Mouse (Mus musculus) hindbrain, embryonic 15.5 days (tissue): Measurements from ENCODE around the gene Nr1i2. TPM values are rescaled to one million over a fixed set of nuclear protein-coding genes. Genes with fewer than 3 reads are reported as not detected.

Source experiments
- ATAC-seq: fragments of 200-750 bp; cut with Nextera tagmentation; 2 replicates; pipeline ENCODE4 v1.8.0; 2017; ENCODE audit warnings: low read depth, moderate number of reproducible peaks, moderate TSS enrichment; ENCODE audit not compliant: low FRiP score
- H3K27ac ChIP-seq: fragments of 300-500 bp; sonication (generic); replicated peaks from 2 replicates; pipeline ENCODE4 v1.5.1; 2015; ENCODE audit warnings: mild to moderate bottlenecking, inconsistent platforms
- H3K27me3 ChIP-seq: fragments of 300-500 bp; sonication (generic); 2 replicates; pipeline ENCODE4 v1.6.1; 2015; ENCODE audit warnings: control low read depth, inconsistent platforms
- H3K36me3 ChIP-seq: fragments of 300-500 bp; sonication (generic); 2 replicates; pipeline ENCODE4 v1.6.1; 2015; ENCODE audit warnings: control low read depth, inconsistent platforms
- H3K4me1 ChIP-seq: fragments of 300-500 bp; sonication (generic); replicated peaks from 2 replicates; pipeline ENCODE4 v1.6.1; 2015; ENCODE audit warnings: control low read depth, inconsistent platforms
- H3K4me2 ChIP-seq: fragments of 300-500 bp; sonication (generic); 2 replicates; pipeline ENCODE4 v1.6.1; 2015; ENCODE audit warnings: moderate library complexity, mild to moderate bottlenecking, inconsistent platforms
- H3K4me3 ChIP-seq: fragments of 300-500 bp; sonication (generic); 2 replicates; pipeline ENCODE4 v1.5.1; 2015; ENCODE audit warnings: mild to moderate bottlenecking, inconsistent platforms
- H3K9ac ChIP-seq: fragments of 300-500 bp; sonication (generic); 2 replicates; pipeline ENCODE4 v1.6.1; 2015; ENCODE audit warnings: inconsistent platforms
- H3K9me3 ChIP-seq: fragments of 300-500 bp; sonication (generic); 2 replicates; pipeline ENCODE4 v1.6.1; 2016; ENCODE audit warnings: control low read depth, inconsistent platforms
- WGBS: fragments of 180-500 bp; shearing (Covaris S2); methylation state at CpG from one replicate; pipeline ENCODE4 v1.1.7; 2015; 5-methylcytosine and 5-hydroxymethylcytosine counted together
- polyA plus RNA-seq: library from polyadenylated mRNA; unstranded; fragments of >200 nt; fragmentation: Nextera tagmentation; extraction: Ambion mirVana; gene quantifications from 2 replicates; pipeline ENCODE4 v1.2.1, GENCODE M21; 2015

Gene Nr1i2
- polyA plus RNA-seq, 1 experiment from 2014 or later, result not detected

DNA sequence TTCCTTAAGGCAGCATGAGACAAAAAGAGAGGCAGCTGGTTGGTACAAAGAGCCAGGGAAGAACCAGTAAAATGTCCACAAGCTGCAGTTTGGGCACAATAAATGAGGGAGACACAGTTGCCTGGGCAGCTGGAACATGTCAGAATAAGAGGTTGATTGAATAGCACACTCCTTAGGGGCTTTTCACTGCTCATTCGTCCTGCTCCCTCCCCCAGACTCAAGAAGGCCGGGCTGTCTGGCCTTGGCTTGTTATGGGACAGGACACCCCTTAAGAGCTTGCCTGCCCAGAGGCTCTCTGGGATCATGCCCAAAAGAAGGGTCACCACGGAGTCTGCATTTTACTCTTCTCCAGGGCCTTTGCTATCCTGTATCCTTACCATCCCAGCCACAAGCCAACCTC, 11.3 kb downstream of the Nr1i2 start:
- H3K4me2 ChIP-seq, result no peak overlapping the region
- no peak overlapping the region for H3K27ac ChIP-seq
- no peaks in the 10 kb centered on the region for H3K36me3 ChIP-seq
- 19% methylated on average over 3 of the region's 3 CpGs for WGBS
- ATAC-seq, result no peak
- no peak overlapping the region for H3K9ac ChIP-seq
- no peaks in the 10 kb centered on the region for H3K4me1 ChIP-seq
- no peaks in the 10 kb centered on the region for H3K27me3 ChIP-seq
- no peaks in the 10 kb centered on the region for H3K9me3 ChIP-seq
- no peak overlapping the region for H3K4me3 ChIP-seq

DNA sequence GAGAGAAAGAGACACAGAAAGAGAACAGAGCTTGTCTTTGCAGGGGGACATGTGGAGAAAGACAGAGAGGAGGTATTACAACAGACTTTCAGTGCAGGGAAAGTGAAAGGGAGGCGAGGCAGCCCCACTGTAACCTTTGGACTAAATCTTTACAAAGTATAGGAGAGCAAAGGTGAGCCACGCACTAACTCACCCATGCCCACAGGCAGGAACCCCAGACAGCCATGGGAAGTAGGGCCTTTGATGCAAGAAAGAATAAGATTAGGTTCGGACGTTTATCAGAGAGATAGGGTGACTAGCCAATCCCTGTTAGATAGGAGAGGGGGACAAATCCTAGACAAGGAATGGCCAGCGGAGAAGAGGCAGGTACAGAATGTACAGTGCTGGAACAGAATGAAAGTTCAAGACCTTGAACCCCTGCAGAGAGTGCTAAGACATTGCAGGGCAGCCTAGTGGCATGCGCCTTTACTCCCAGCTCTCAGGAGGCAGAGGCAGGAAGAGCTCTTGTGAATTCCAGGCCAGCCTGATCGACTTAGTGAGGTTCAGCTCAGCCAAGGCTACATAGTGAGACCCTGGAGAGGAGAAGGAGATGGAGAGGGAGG, 12.0 kb downstream of the Nr1i2 start:
- WGBS, result 80% methylated on average over 7 of the region's 7 CpGs
- H3K27me3 ChIP-seq, result no peaks in the 10 kb centered on the region
- H3K36me3 ChIP-seq, result no peaks in the 10 kb centered on the region
- no peak overlapping the region for H3K9ac ChIP-seq
- no peak for ATAC-seq
- H3K4me3 ChIP-seq, result no peak overlapping the region
- no peak overlapping the region for H3K4me2 ChIP-seq
- H3K4me1 ChIP-seq, result no peaks in the 10 kb centered on the region
- H3K27ac ChIP-seq, result no peak overlapping the region
- H3K9me3 ChIP-seq, result no peaks in the 10 kb centered on the region

GRCm38 (mm10) chr16:38280951-38281350, 13.7 kb downstream of the Nr1i2 start:
- WGBS, result 74% methylated on average over 7 of the region's 7 CpGs
- no peak for ATAC-seq
- no peaks in the 10 kb centered on the region for H3K9me3 ChIP-seq
- H3K27ac ChIP-seq, result no peak overlapping the region
- H3K4me3 ChIP-seq, result no peak overlapping the region
- H3K4me2 ChIP-seq, result no peak overlapping the region
- H3K9ac ChIP-seq, result no peak overlapping the region
- no peaks in the 10 kb centered on the region for H3K4me1 ChIP-seq
- H3K27me3 ChIP-seq, result no peaks in the 10 kb centered on the region
- H3K36me3 ChIP-seq, result no peaks in the 10 kb centered on the region

- no peaks in the 10 kb centered on the region for H3K4me1 ChIP-seq
- ATAC-seq, result no peak
- no peaks in the 10 kb centered on the region for H3K9me3 ChIP-seq
- H3K36me3 ChIP-seq, result no peaks in the 10 kb centered on the region
- H3K4me3 ChIP-seq, result no peak overlapping the region
- no peaks in the 10 kb centered on the region for H3K27me3 ChIP-seq
- H3K27ac ChIP-seq, result no peak overlapping the region
- no peak overlapping the region for H3K4me2 ChIP-seq
- WGBS, result 96% methylated on average over 5 of the region's 5 CpGs
- H3K9ac ChIP-seq, result no peak overlapping the region
These were observed 14.8 kb downstream of the Nr1i2 start for GRCm38 (mm10) chr16:38279794-38280193.

- Histone ChIP-seq H3K9me3 (no peaks in the 10 kb centered on the region), H3K9ac (no peak overlapping the region), H3K36me3 (no peaks in the 10 kb centered on the region), H3K4me3 (no peak overlapping the region), H3K27ac (no peak overlapping the region), H3K4me1 (no peaks in the 10 kb centered on the region), H3K4me2 (no peak overlapping the region), H3K27me3 (no peaks in the 10 kb centered on the region)
- WGBS, result 81% methylated on average over 2 of the region's 2 CpGs
- ATAC-seq, result no peak
These were observed 19.9 kb downstream of the Nr1i2 start for GRCm38 (mm10) chr16:38274737-38275136.

DNA sequence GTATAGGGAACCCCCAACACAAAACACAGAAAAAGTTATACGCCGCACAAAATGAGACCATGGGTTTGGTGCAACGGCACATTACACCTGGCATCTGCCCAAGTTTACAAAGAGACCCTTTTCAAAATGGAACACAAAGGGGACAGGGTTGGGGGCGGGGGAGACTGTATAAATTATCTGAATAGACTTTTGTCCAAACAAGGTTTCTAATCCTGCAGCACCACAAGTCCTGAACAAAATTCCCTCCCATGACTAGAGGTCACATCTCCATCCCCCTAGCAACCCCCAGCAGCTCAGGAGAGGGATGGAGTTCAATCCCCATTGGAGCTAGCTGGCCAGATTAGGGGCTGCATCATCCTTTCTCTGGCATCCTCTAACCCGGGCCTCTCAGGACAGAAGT, 22.1 kb downstream of the Nr1i2 start:
- Histone ChIP-seq H3K36me3 (no peaks in the 10 kb centered on the region), H3K27me3 (no peaks in the 10 kb centered on the region), H3K4me1 (no peaks in the 10 kb centered on the region), H3K9me3 (no peaks in the 10 kb centered on the region), H3K4me2 (no peak overlapping the region), H3K27ac (no peak overlapping the region), H3K9ac (no peak overlapping the region), H3K4me3 (no peak overlapping the region)
- ATAC-seq, result no peak
- WGBS, result 38% methylated on average over 5 of the region's 5 CpGs

GRCm38 (mm10) chr16:38271601-38272000, 23.0 kb downstream of the Nr1i2 start:
- H3K4me3 ChIP-seq, result no peak overlapping the region
- WGBS, result 74% methylated on average over 3 of the region's 3 CpGs
- no peaks in the 10 kb centered on the region for H3K9me3 ChIP-seq
- H3K4me1 ChIP-seq, result no peaks in the 10 kb centered on the region
- H3K4me2 ChIP-seq, result no peak overlapping the region
- no peaks in the 10 kb centered on the region for H3K36me3 ChIP-seq
- no peak overlapping the region for H3K27ac ChIP-seq
- no peaks in the 10 kb centered on the region for H3K27me3 ChIP-seq
- ATAC-seq, result no peak
- no peak overlapping the region for H3K9ac ChIP-seq

DNA sequence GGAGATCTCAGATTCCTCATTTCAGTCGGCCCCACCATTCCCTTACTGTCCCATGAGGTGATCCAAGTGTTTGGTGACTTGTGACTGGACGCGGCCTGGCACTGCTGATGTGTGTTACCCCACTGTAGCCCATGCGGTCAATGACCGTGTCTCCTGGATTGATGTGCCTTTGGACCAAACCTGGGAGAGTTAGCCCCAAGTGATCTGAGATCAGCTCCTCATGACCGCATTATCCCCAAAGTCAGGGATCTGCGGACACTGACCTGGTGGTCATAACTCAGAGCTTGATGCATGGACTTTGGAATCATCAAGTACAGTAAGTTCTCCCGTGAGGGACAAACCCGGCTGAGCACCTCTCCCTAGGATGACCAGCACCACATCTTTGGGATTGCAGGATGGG, 38.7 kb downstream of the Nr1i2 start:
- no peaks in the 10 kb centered on the region for H3K36me3 ChIP-seq
- H3K9ac ChIP-seq, result no peak overlapping the region
- ATAC-seq, result no peak
- H3K4me2 ChIP-seq, result no peak overlapping the region
- H3K27me3 ChIP-seq, result no peaks in the 10 kb centered on the region
- H3K4me3 ChIP-seq, result no peak overlapping the region
- no peak overlapping the region for H3K27ac ChIP-seq
- no peaks in the 10 kb centered on the region for H3K9me3 ChIP-seq
- H3K4me1 ChIP-seq, result no peaks in the 10 kb centered on the region
- 94% methylated on average over 9 of the region's 9 CpGs for WGBS

DNA sequence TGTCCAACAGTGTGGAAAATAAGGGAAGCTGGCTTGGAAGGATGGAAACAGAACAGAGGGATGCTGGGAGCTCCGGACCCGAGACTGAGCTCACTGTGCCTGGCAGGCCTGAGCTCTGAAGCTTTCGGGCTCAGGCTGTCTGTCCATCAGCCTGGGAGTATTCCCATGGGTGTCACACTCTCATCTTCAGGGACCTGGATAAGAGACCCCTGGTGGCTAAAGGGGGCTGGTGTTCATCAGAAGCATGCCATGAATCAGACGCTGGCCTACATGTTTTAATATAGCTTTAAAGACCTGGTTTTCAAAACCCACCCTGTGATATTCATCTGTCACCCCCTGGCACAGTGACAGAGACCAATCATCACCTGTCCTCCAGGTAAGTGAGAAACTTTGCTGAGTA, 39.5 kb downstream of the Nr1i2 start:
- Histone ChIP-seq H3K27me3 (no peaks in the 10 kb centered on the region), H3K36me3 (no peaks in the 10 kb centered on the region), H3K9me3 (no peaks in the 10 kb centered on the region), H3K4me1 (no peaks in the 10 kb centered on the region), H3K9ac (no peak overlapping the region), H3K27ac (no peak overlapping the region), H3K4me2 (no peak overlapping the region), H3K4me3 (no peak overlapping the region)
- no peak for ATAC-seq
- WGBS, result 81% methylated on average over 4 of the region's 4 CpGs

DNA sequence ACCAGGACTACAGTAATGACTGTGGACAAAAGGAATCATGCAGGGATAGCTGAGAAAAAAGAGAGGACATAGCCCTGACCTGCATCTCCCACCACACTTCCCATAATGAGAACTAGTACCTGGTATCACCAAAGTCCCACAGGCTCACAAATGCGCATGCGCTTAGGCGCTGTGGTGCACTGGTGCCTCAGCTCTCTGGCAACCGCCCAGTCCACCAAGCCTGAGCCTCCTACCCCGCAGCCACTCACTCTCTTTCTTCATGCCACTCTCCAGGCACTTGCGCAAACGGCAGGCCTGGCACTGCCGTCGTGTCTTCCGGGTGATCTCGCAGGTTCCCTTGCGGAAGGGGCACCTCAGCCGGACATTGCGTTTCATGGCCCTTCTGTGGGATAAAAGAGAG, 40.6 kb downstream of the Nr1i2 start:
- no peak overlapping the region for H3K27ac ChIP-seq
- H3K9me3 ChIP-seq, result no peaks in the 10 kb centered on the region
- no peak overlapping the region for H3K4me2 ChIP-seq
- 80% methylated on average over 14 of the region's 14 CpGs for WGBS
- H3K4me1 ChIP-seq, result no peaks in the 10 kb centered on the region
- ATAC-seq, result no peak
- H3K9ac ChIP-seq, result no peak overlapping the region
- H3K4me3 ChIP-seq, result no peak overlapping the region
- H3K36me3 ChIP-seq, result no peaks in the 10 kb centered on the region
- no peaks in the 10 kb centered on the region for H3K27me3 ChIP-seq

GRCm38 (mm10) chr16:38250467-38250866, 44.2 kb downstream of the Nr1i2 start:
- Histone ChIP-seq H3K4me1 (no peaks in the 10 kb centered on the region), H3K36me3 (no peaks in the 10 kb centered on the region), H3K4me3 (no peak overlapping the region), H3K9me3 (no peaks in the 10 kb centered on the region), H3K27me3 (no peaks in the 10 kb centered on the region), H3K9ac (no peak overlapping the region), H3K4me2 (no peak overlapping the region), H3K27ac (no peak overlapping the region)
- no peak for ATAC-seq
- WGBS, result 96% methylated on average over 6 of the region's 6 CpGs

- 57% methylated on average over 13 of the region's 13 CpGs for WGBS
- no peak overlapping the region for H3K4me3 ChIP-seq
- H3K9ac ChIP-seq, result no peak overlapping the region
- H3K36me3 ChIP-seq, result no peaks in the 10 kb centered on the region
- H3K9me3 ChIP-seq, result no peaks in the 10 kb centered on the region
- H3K4me2 ChIP-seq, result no peak overlapping the region
- H3K4me1 ChIP-seq, result no peaks in the 10 kb centered on the region
- no peak; the same call in 1 of the 2 replicates for ATAC-seq
- no peak overlapping the region for H3K27ac ChIP-seq
- H3K27me3 ChIP-seq, result no peaks in the 10 kb centered on the region
These were observed 46.2 kb downstream of the Nr1i2 start for GRCm38 (mm10) chr16:38248331-38248961.
